Mouse (Mus musculus): Measurements from ENCODE around the gene Meis1.

GRCm38 (mm10) chr11:18920651-18921050 lies 98.1 kb downstream of the Meis1 start:
- TF ChIP-seq CTCF (IDR thresholded peaks at IDR 0.05; ENCODE audit: low read depth) (no peak), EP300 (IDR thresholded peaks at IDR 0.05; ENCODE audit: low read depth) (no peak)
